Mouse (Mus musculus): ENCODE measurements around the gene Dlx3. TPM values are rescaled to one million over a fixed set of nuclear protein-coding genes. Genes with fewer than 3 reads are reported as not detected.
A peak's percentile ranks its signal among the peaks of the same experiment; 100 is the strongest.

Gene Dlx3
- polyA plus RNA-seq, 1 experiment from 2014 or later: 3.0 TPM

DNA sequence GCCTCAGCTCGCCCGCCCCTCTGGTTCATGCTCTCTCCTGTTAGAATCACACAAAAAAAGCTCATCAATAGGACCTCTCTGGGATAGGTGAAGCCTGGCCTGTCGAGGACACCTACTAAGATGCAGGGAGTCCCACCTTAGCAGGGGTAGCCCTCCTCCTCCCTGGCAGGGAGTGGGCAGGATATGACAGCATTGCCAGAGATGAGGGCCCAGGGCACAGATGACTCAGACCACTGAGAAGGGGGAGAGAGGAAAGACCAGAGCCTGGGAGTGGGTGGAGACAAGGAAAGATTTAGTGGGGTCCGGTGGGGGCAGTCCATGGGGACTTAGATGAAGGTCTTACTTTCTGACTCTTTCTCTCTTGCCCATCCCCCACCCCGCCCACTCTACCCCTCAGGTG, 33.7 kb upstream of the Dlx3 start:
- Histone ChIP-seq H3K4me1 (ENCODE audit: control insufficient read depth, insufficient read depth, low read length) (peaks cover 28% of the 10 kb centered on the region), H3K27ac (ENCODE audit: low read length) (no peak overlapping the region)
- WGBS: 49% methylated on average over 5 of the region's 5 CpGs

DNA sequence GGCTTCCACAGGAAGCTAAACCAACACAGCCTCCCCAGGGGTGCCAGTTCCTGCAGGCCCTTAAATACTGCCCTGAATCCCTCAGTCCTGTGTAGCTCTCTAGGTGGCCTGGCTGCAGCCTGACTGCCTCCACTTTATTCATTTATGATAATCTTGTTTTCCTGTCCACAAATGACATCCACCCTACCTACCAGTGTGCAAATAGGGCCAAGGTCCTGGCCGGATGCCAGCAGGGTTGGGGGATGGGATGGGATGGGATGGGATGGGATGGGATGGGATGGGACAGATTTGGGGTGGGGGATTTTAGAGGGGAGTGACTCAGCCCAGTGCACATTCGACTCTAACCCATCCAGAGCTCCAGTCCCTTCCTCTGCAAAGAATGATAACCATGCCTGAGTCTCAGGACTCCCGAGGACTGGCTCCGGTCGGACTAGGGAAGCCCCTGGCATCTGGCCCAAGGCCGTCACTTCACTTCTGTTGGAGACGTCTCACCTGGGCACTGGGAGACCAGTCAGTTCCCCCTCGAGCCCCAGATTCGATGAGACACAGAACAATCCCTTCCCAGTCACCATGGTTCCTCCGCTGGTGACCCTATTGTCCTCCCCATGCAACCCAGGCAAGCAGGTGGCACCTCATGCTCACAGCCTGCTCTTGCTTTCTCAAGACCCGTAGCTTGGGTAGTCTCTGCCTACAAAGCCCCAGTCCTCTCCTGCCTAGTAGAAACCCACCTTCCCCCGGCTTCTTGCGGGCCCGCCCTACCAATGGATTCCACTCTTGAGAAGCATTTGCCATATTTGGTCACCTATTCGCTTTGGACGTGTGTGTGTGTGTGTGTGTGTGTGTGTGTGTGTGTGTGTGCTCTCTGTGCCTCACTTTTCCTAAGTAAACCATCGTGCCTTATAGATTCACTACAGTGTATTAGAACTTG, 32.4 kb upstream of the Dlx3 start:
- Histone ChIP-seq H3K9me3 (replicated peaks; ENCODE audit: control insufficient read depth, low read length) (no peaks in the 10 kb centered on the region), H3K9ac (ENCODE audit: low read length) (peak overlapping the region; percentile 17), H3K27ac (ENCODE audit: low read length) (peak overlapping the region; percentile 86), H3K4me2 (ENCODE audit: low read depth, low read length) (peak overlapping the region; percentile 6; the same call in 1 of the 2 replicates), H3K4me1 (ENCODE audit: control insufficient read depth, insufficient read depth, low read length) (peaks cover 28% of the 10 kb centered on the region), H3K36me3 (ENCODE audit: control insufficient read depth, insufficient read depth, low read length) (no peaks in the 10 kb centered on the region), H3K27me3 (ENCODE audit: control insufficient read depth, insufficient read depth, low read length) (no peaks in the 10 kb centered on the region), H3K4me3 (replicated peaks; ENCODE audit: low read length) (no peak overlapping the region)
- peak; percentile 56; the same call in 1 of the 2 replicates for ATAC-seq (ENCODE audit: insufficient read depth, low FRiP score)
- 43% methylated on average over 17 of the region's 17 CpGs for WGBS

More for the DNA sequence above, 33.7 kb upstream of the Dlx3 start:
- no peak overlapping the region for H3K9ac ChIP-seq (ENCODE audit: low read length)
- no peaks in the 10 kb centered on the region for H3K36me3 ChIP-seq (ENCODE audit: control insufficient read depth, insufficient read depth, low read length)
- H3K4me2 ChIP-seq (ENCODE audit: low read depth, low read length): no peak overlapping the region
- no peaks in the 10 kb centered on the region for H3K9me3 ChIP-seq (replicated peaks; ENCODE audit: control insufficient read depth, low read length)
- H3K27me3 ChIP-seq (ENCODE audit: control insufficient read depth, insufficient read depth, low read length): no peaks in the 10 kb centered on the region
- no peak for ATAC-seq (ENCODE audit: insufficient read depth, low FRiP score)
- H3K4me3 ChIP-seq (replicated peaks; ENCODE audit: low read length): no peak overlapping the region

GRCm38 (mm10) chr11:95088286-95088685, 31.6 kb upstream of the Dlx3 start:
- no peaks in the 10 kb centered on the region for H3K36me3 ChIP-seq (ENCODE audit: control insufficient read depth, insufficient read depth, low read length)
- H3K4me1 ChIP-seq (ENCODE audit: control insufficient read depth, insufficient read depth, low read length): peaks cover 28% of the 10 kb centered on the region
- 0 out of 2 replicates have a peak overlapping the region, but pooled peaks have one; percentile 24 for H3K4me2 ChIP-seq (ENCODE audit: low read depth, low read length)
- peak overlapping the region; percentile 86 for H3K27ac ChIP-seq (ENCODE audit: low read length)
- no peaks in the 10 kb centered on the region for H3K27me3 ChIP-seq (ENCODE audit: control insufficient read depth, insufficient read depth, low read length)
- 0 out of 2 replicates have a peak, but pooled peaks have one; percentile 5 for ATAC-seq (ENCODE audit: insufficient read depth, low FRiP score)
- no peaks in the 10 kb centered on the region for H3K9me3 ChIP-seq (replicated peaks; ENCODE audit: control insufficient read depth, low read length)
- 55% methylated on average over 7 of the region's 7 CpGs for WGBS
- H3K4me3 ChIP-seq (replicated peaks; ENCODE audit: low read length): no peak overlapping the region
- H3K9ac ChIP-seq (ENCODE audit: low read length): 0 out of 2 replicates have a peak overlapping the region, but pooled peaks have one; percentile 48

DNA sequence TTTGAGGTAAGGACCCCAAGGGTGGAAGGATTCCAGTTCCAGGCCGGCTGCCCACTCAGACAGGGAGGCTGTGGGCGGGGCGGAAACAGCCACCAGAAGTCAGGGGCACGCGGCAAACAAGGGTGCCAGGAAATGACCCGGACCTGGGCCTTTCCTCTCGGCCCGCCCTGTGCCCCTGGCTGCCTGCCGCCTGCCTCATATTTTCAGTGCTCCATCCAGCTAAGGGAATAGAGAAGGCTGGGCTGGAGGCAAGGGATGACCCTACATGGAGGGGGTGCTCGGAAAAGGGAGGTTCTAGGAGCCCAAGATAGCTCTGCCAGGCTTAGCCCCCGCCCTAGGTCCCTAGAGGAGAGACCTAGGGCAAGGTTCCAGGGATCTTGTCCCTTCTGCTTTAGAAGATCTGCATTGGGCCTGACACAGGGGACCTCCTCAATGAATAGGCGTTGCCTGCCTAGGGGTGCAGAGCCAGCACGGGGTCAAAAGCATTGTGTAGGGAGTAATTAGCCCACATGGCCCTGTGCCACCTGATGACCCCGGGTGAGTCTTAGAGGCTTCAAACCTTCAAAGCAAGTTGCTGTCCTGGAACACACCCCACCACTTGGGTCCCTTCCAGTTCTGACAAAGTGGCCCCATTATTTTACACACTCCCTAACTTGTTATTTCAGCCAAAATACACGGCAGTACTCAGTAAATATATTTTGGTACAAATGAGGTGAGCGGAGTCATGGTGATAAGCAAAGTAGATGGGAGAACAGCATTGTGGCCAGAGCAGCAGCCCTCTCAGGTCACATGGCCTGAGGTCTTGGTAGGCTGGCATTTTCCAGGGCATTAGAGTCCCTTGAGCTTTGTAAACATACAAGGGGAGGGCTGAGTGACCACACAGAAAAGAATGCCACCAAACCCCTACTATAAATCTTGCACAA, 30.8 kb upstream of the Dlx3 start:
- no peak overlapping the region for H3K4me3 ChIP-seq (replicated peaks; ENCODE audit: low read length)
- 68% methylated on average over 16 of the region's 16 CpGs for WGBS
- peak overlapping the region; percentile 24; the same call in 1 of the 2 replicates for H3K4me2 ChIP-seq (ENCODE audit: low read depth, low read length)
- H3K9me3 ChIP-seq (replicated peaks; ENCODE audit: control insufficient read depth, low read length): no peaks in the 10 kb centered on the region
- H3K27ac ChIP-seq (ENCODE audit: low read length): peak overlapping the region; percentile 86
- H3K4me1 ChIP-seq (ENCODE audit: control insufficient read depth, insufficient read depth, low read length): peaks cover 28% of the 10 kb centered on the region
- peak; percentile 12; the same call in 1 of the 2 replicates for ATAC-seq (ENCODE audit: insufficient read depth, low FRiP score)
- H3K36me3 ChIP-seq (ENCODE audit: control insufficient read depth, insufficient read depth, low read length): no peaks in the 10 kb centered on the region
- peak overlapping the region; percentile 48 for H3K9ac ChIP-seq (ENCODE audit: low read length)
- no peaks in the 10 kb centered on the region for H3K27me3 ChIP-seq (ENCODE audit: control insufficient read depth, insufficient read depth, low read length)

- Histone ChIP-seq H3K4me1 (ENCODE audit: control insufficient read depth, insufficient read depth, low read length) (peaks cover 35% of the 10 kb centered on the region), H3K4me3 (replicated peaks; ENCODE audit: low read length) (no peak overlapping the region), H3K27ac (ENCODE audit: low read length) (no peak overlapping the region), H3K27me3 (ENCODE audit: control insufficient read depth, insufficient read depth, low read length) (no peaks in the 10 kb centered on the region), H3K4me2 (ENCODE audit: low read depth, low read length) (no peak overlapping the region), H3K9ac (ENCODE audit: low read length) (no peak overlapping the region), H3K9me3 (replicated peaks; ENCODE audit: control insufficient read depth, low read length) (no peaks in the 10 kb centered on the region), H3K36me3 (ENCODE audit: control insufficient read depth, insufficient read depth, low read length) (no peaks in the 10 kb centered on the region)
- WGBS: 56% methylated on average over 5 of the region's 5 CpGs
- no peak for ATAC-seq (ENCODE audit: insufficient read depth, low FRiP score)
These were observed 26.8 kb upstream of the Dlx3 start for GRCm38 (mm10) chr11:95093077-95093476.

DNA sequence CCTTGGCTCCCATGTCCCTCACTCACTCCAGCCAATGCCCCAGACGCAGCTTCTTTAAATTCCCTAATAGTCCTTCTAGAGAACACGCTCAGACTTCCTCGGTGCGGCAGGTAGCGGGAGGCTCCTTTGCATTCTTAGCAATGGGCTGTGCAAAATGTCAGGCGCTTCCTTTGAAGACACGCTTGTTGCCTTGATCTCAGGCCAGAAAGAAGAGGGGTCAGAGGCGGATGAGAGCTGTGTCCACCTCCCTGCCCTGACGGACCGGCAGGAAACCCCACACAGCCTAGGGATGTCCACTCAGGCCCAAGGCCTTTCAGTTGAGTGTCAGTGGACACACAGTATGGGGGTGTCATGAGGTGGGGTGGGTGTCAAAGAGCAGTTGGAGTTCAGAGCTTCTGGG, 24.3 kb upstream of the Dlx3 start:
- Histone ChIP-seq H3K9me3 (replicated peaks; ENCODE audit: control insufficient read depth, low read length) (no peaks in the 10 kb centered on the region), H3K4me1 (ENCODE audit: control insufficient read depth, insufficient read depth, low read length) (peaks cover 31% of the 10 kb centered on the region), H3K27ac (ENCODE audit: low read length) (no peak overlapping the region), H3K36me3 (ENCODE audit: control insufficient read depth, insufficient read depth, low read length) (no peaks in the 10 kb centered on the region), H3K4me2 (ENCODE audit: low read depth, low read length) (no peak overlapping the region), H3K27me3 (ENCODE audit: control insufficient read depth, insufficient read depth, low read length) (no peaks in the 10 kb centered on the region), H3K9ac (ENCODE audit: low read length) (no peak overlapping the region), H3K4me3 (replicated peaks; ENCODE audit: low read length) (no peak overlapping the region)
- no peak for ATAC-seq (ENCODE audit: insufficient read depth, low FRiP score)
- WGBS: 76% methylated on average over 10 of the region's 10 CpGs

DNA sequence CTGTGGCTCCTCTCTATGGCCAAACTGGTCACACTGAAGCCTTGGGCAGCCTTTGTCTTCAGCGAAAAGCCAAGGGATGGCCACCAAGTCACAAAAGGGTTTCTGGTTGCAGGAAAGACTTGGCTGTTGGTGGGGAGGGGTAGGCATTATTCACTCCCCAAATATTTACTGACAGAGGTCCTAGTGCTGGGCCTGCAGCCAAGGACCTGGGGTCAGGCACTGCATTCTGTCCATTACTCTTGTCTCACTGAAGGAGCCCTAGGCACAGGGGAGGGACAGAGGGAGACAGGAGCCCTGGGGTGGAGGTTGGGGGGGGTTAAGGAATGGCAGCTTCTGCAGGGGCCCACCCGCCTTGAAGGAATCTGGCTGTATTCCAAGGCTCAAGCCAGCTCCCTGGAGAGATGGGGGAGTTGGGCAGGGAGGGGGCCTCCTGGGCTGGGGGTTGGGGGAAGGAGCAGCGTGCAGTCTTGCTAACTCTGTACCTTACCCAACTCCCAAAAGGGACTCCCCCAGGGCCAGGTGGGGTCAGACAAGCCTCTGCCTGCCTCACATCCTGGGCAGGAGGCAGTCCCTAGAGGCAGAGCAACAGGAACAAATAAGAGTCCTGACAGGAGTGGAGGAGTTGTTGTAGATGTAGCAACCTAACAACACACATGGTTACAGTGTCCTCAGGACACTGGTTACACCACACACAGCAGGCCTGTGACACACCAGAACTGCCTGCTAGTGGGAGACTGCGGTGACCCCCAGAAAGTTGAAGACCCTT, 23.1 kb upstream of the Dlx3 start:
- WGBS: 26% methylated on average over 4 of the region's 4 CpGs
- ATAC-seq (ENCODE audit: insufficient read depth, low FRiP score): peak; percentile 85
- peaks cover 40% of the 10 kb centered on the region for H3K4me1 ChIP-seq (ENCODE audit: control insufficient read depth, insufficient read depth, low read length)
- H3K4me2 ChIP-seq (ENCODE audit: low read depth, low read length): 0 out of 2 replicates have a peak overlapping the region, but pooled peaks have one; percentile 19
- no peaks in the 10 kb centered on the region for H3K9me3 ChIP-seq (replicated peaks; ENCODE audit: control insufficient read depth, low read length)
- H3K9ac ChIP-seq (ENCODE audit: low read length): 0 out of 2 replicates have a peak overlapping the region, but pooled peaks have one; percentile 11
- no peaks in the 10 kb centered on the region for H3K36me3 ChIP-seq (ENCODE audit: control insufficient read depth, insufficient read depth, low read length)
- no peak overlapping the region for H3K4me3 ChIP-seq (replicated peaks; ENCODE audit: low read length)
- H3K27ac ChIP-seq (ENCODE audit: low read length): peak overlapping the region; percentile 52
- no peaks in the 10 kb centered on the region for H3K27me3 ChIP-seq (ENCODE audit: control insufficient read depth, insufficient read depth, low read length)

- peak overlapping the region; percentile 1; the same call in 1 of the 2 replicates for H3K27ac ChIP-seq (ENCODE audit: low read length)
- 61% methylated on average over 6 of the region's 6 CpGs for WGBS
These were observed 22.0 kb upstream of the Dlx3 start for GRCm38 (mm10) chr11:95097889-95098288.

More at GRCm38 (mm10) chr11:95097889-95098288, 22.0 kb upstream of the Dlx3 start:
- peaks cover 40% of the 10 kb centered on the region for H3K4me1 ChIP-seq (ENCODE audit: control insufficient read depth, insufficient read depth, low read length)
- no peaks in the 10 kb centered on the region for H3K9me3 ChIP-seq (replicated peaks; ENCODE audit: control insufficient read depth, low read length)
- H3K36me3 ChIP-seq (ENCODE audit: control insufficient read depth, insufficient read depth, low read length): no peaks in the 10 kb centered on the region
- H3K4me3 ChIP-seq (replicated peaks; ENCODE audit: low read length): no peak overlapping the region
- no peak overlapping the region for H3K9ac ChIP-seq (ENCODE audit: low read length)
- no peaks in the 10 kb centered on the region for H3K27me3 ChIP-seq (ENCODE audit: control insufficient read depth, insufficient read depth, low read length)
- H3K4me2 ChIP-seq (ENCODE audit: low read depth, low read length): no peak overlapping the region
- no peak for ATAC-seq (ENCODE audit: insufficient read depth, low FRiP score)
